Mouse (Mus musculus) adrenal gland, adult 18-20 months (tissue): ENCODE measurements around the gene Cenpf. TPM values are rescaled to one million over a fixed set of nuclear protein-coding genes. Genes with fewer than 3 reads are reported as not detected.
A peak's percentile ranks its signal among the peaks of the same experiment; 100 is the strongest.

ENCODE experiments used
- DNase-seq, 2 experiments: peaks; one replicate each; pipeline ENCODE4 v3.0.0; 2021 to 2022; ENCODE audit warnings: low spot score in 2 of 2
- long read RNA-seq, 2 experiments: library from polyadenylated mRNA; stranded (forward); transcript quantifications; one replicate each; pipeline ENCODE4 v2.0.0; 2021
- total RNA-seq, 2 experiments: library from RNA; stranded (reverse); gene quantifications; 1 replicate in 1 of 2; 2 replicates in 1 of 2; pipeline ENCODE4 v1.2.3; 2021

Gene Cenpf
- 1 to 10 TPM in 1 of 2 experiments, under 1 TPM in 1; 0.86 to 1.4 TPM for total RNA-seq
- long read RNA-seq, experiment 1 = 0 reads
- long read RNA-seq, experiment 2, partial matches to known transcripts = 0 of 3 reads
- long read RNA-seq, experiment 2, other reads (novel, unspliced or antisense) = 3 of 3 reads

GRCm38 (mm10) chr1:189687654-189688387 is at the start of gene Cenpf:
TSS of gene Cenpf (minus strand) at chr1:189688086.
- DNase-seq = peak; percentile 93 to 95

DNA sequence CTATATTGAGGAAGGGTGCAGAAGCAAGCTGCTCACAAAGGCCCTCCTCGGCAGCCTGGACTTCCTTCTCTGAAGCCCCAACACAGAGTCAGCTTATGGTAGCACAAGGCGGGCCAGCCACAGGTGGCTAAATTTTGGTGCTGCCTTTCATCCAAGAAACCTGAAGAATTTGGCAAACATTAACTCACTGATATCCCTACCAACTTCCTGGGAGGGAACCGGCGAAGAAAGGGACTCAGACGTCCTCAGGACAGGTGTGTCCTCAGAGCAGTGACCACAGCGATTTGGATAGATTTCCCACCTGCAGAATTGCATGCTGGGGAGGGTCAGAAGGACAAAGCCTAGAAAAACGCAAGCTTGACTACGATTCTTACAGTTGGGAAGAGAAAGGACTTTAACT is 44.3 kb upstream of the Cenpf start:
- DNase-seq = no peak

DNA sequence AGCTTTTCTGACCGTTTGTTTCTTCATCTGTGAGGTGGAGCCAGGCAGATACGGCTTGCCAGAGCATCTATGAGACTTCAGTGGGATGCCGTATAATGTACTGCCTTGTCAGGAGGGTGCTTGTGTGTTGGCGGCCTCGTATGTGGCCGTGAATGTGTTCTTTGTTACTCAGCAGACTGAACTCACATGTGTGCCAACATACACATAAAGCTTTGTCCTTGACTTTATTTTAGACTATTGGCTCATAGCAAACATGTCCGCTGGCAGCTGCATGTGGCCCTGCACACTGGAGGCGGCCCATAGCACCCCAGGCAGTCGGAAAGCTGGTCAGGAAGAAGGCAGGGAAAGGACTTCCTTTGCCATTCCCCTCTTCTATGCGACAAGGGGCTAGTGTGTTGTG is 43.8 kb upstream of the Cenpf start:
- DNase-seq = no peak

DNA sequence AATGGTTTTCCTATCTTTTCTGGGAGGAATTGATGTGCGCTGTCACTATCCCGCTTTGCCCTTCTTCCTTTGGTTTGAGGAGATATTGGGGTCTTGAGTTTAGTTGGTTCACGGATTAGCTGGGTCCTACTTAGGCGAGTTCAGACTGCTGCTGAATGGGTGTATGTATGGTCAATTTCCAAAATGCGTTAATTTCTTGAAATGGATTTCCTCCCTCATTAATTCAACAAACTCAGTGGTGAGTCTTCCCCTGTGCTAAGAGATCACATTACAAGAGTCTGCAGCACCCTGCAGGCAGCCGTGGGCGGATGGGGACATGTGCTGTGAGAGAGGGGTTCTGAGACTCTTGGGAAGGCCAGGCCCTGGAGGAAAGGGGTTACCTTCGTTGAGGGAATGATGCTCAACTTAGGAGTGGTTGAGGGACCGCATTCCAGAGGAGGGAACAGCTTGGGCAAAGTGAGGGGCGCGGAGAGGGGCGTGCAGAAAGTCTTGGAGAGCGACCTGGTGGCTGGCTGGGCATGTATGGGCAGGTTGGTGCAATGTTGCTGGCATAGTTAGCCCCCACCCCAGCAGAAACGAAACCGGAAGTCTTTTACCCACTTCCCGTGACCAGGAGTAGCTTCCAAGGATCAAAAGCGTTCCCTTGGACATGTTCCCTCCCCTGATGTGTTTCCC is 41.4 kb upstream of the Cenpf start:
- no peak for DNase-seq

DNA sequence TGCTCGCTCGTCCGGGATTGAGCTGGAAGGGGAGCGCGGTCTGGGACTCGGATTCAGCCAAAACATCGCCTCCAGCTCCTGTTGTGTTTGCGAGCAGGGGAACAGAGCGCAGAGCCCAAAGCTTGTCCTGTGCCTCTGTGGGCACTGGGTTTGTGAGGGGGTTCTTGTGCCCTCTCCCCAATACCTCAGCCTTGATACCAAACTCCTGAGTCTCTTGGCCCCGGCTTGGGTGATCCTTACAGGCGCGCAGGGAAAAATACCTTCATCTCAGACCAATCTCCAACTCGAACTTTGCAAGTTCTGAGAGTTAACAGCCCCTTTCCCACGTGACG is 40.9 kb upstream of the Cenpf start:
- no peak for DNase-seq

DNA sequence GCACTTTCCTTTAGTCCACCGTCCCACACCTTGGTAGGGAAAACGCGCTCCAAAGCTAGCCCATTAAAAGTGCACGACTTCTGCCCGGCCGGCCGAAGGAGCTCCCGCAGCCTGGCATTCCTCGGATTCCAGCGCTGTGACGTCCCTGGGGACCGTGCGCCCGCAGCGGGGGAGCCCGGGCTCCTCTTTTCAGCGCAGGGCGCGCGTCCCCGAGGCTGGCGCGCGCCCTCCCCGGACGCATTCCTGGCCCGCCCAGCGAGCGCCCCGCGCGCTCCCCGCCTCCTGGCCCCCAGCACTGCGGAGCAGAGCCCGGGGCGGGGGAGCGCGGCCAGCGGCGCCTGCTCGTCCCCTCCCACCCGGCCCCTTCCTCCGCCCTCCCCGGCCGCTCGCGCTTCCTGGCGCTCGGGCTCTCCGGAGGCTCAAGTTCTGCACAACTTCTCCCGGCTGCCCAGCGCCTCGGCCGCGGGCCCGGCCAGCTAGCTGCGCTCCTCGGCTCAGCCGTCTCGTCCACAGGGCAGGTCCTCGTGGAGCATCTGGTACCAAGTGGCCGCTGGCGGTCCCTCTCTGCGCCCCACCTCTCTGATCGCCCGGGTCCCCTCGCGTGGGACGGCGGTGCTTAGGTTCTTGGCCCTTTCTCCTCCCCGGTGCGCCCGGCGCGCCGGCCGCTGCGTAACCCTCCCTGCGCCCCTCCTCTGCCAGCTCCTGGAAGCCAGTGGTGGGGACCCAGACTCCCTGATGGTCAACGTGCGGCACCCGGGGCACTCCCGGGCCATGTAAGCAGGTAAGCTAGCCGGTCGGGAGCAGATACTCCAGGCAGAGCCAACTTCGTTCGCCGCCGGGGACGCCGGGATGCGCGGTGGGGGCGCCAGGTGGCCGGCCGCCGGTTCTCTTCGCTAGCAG is 40.2 kb upstream of the Cenpf start, which contains the start of gene Ptpn14:
Gene Ptpn14, plus strand, starts transcription at position 385 of the 900 bp plus-strand sequence.
- peak; percentile 81 to 83 for DNase-seq

DNA sequence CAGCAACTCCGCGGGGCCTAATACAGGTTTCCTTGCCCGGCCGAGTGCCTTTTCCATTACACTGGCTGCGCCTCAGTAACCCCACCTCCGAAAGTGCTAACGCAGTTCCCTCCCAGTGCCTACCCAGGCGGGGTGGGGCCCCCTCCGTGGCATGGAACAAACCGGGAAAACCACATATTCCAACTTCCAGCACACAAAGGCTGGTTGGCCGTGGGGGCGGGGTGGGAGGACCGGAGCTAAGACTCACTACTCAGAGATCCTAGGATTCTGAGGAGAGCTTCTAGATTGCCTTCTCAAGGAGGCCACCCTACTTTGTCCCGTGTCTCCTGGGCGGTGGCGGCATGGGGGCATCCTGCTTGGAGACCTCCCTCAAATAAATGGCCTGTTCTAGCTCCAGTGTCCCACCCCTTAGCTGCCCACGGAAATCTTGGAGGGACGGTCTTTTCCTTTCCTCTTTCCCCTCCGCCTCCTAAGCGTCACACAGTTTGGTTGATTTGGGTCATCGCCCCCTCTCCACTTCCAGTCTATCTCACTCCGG is 39.5 kb upstream of the Cenpf start:
- peak; percentile 47 to 66 for DNase-seq

DNA sequence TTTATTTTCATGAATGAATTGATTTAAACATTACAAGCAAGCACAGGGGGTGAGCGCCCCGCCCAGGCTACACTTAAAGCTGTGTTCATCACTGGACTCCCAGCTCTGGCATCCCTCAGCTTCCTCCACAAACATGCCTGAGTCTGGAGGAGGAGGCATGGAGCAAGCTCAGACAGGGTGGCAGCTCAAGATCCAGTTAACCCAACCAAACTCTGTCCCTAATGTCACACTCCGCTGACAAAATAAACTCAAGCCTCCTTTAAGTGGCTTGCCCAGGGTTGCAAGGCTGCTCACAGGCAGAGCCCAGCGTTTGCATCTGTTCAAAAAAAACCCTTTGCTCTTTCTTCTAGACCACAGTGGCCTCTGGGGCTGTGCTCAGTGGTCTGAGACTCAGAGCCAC is 38.2 kb upstream of the Cenpf start:
- DNase-seq = no peak

DNA sequence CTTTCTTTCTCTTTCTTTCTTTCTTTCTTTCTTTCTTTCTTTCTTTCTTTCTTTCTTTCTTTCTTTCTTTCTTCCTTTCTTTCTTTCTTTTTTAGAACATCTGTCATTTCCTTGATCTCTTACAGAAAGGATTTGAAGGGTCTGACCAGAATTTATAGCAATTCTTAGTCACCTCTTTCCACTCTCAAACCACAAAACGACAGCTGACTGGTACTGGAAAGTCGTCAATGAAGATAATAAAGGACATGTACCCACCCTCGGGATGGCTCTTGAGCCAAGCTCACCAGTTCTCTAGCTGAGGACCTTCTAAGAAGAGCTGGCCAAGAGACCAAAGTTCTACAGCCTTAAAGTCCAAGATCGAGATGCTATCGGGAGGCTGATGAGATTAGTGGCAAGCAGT is 30.7 kb upstream of the Cenpf start:
- DNase-seq = no peak

GRCm38 (mm10) chr1:189717546-189717945 is 29.7 kb upstream of the Cenpf start:
- no peak for DNase-seq

DNA sequence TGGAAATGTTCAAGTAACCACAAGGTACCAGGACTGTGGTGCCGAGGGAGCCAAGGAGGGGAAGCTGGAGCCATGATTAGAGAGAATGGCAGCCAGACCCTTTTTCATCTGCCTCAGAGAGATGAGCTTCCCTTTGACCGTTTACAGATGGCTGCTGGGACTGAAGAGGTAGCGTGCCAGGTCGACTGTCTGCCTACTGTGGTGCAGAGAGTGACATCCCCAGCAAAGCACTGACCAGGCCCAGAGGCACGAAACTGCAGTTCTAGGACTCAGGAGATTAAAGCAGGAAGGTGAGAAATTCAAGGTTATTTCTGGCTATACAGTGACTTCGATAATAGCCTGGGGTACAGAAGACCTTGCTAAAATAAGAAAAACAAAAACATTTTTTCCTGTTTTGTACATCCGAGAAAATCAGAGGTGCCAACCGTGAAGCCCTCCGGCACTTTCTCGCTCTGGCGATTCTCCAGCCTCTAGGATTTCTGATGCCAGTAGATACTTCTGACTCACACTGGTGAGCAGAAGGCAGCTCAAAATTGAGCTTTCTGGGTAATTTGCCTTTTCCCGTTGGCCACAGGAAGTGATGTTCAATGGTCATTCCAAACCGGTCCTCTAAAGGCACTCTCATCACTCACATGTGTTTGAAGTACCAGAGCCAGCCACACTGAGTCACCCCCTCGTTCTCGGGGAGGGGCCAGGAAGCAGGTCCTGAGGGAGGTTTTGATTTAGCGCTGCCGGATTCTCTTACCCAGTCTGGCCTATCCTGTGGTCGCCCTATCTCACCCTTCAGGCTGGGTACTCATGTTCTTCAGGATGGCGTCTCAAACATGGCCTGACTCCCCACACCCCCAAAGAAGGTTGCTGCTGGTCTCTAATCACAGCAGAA is 28.3 kb upstream of the Cenpf start:
- DNase-seq = no peak

- DNase-seq = no peak
Measured at GRCm38 (mm10) chr1:189709001-189709400, 21.1 kb upstream of the Cenpf start.

- no peak for DNase-seq
Measured at GRCm38 (mm10) chr1:189707419-189707818, 19.5 kb upstream of the Cenpf start.

GRCm38 (mm10) chr1:189707014-189707413 is 19.1 kb upstream of the Cenpf start:
- no peak for DNase-seq

GRCm38 (mm10) chr1:189706040-189706645 is 18.3 kb upstream of the Cenpf start:
- no peak for DNase-seq

DNA sequence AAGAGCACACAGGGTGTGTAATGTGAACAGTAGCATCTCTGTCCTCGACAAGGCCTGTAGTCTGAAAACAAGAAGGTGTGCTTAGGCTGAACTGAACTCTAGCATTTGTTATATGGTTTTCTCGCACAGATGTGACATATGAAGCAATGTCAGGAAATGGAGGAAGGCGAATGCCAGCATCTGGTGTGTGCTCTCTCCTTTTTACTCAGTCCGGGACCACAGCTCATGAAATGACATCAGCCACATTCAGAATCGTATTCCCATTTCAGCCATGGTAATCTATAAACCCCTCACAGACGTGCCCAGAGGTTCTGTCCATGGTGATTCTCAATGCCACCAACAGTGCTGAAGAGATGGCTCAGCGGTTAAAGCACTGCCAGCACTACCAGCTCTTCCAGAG is 15.7 kb upstream of the Cenpf start:
- no peak for DNase-seq

DNA sequence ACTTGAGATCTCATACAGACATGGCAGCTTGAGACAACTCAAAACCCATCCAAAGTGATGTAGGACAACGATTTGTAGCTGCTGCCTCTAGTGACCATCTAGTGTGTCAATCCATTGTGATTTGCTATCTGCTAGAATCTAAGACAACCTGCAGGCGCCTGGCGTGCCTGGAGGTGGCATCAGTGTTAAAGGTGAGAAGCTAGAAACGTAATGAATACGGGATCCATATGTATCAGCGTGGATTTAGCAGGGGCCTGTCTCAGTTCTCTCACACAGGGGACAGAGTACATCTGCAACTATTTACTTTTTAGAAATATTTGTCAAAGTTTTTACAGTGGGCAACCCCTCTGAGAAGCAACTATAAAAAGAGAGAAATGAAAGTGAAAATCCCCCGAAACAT is 15.3 kb upstream of the Cenpf start:
- DNase-seq = no peak

DNA sequence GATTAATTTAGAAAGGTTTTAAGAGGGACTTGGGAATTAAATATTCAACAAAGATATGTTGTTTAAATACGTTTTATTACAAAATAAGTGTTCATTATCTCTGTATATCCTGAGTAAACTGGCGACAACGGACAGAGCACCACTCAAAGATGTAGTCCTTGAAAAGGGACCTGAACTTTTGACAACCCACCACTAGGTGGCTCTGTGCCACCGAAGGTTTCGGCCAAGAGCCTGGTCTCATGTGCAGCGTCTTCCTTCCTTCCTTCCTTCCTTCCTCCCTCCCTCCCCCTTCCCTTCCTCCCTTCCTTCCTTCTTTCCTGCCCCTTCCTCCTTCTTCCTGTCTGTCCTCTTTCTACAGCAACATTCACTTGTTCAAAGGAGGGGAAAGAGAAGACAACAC is 13.1 kb upstream of the Cenpf start:
- peak; percentile 61 to 67 for DNase-seq

- DNase-seq = no peak
Measured at GRCm38 (mm10) chr1:189700186-189700585, 12.3 kb upstream of the Cenpf start.

DNA sequence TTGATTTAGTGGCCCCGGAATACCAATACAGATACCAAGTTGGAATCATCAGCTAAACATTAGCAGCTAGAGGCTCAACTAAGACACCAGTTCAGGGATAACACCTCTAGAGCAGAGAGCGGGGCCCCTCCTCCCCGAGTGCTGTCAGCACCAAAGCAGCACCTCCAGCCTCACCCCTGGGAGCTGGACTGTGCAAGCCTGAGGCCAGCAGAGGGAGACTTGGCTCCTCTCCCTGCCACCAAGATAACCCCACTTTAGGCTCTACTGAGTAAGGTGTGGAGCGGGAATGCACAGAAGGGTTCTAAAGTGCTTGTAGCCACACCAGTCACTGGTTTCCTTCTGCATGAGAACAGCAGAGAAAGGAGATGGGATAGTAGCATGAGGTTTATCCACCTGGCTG is 10.5 kb upstream of the Cenpf start:
- no peak for DNase-seq
